Mouse (Mus musculus) gastrocnemius, adult 18-20 months (tissue): ENCODE measurements around the gene Fam173a. TPM values are rescaled to one million over a fixed set of nuclear protein-coding genes. Genes with fewer than 3 reads are reported as not detected.
"Not testable (repeated sequence)": the region's sequence is repeated elsewhere in the genome, so short reads cannot be mapped to it uniquely, and the experiment has no call there.

Experiments
- DNase-seq: peaks from one replicate; pipeline ENCODE4 v3.0.0; 2021; ENCODE audit warnings: low spot score
- total RNA-seq, 2 experiments: library from RNA; stranded (reverse); gene quantifications; 2 replicates each; pipeline ENCODE4 v1.2.3; 2021

The Fam173a gene
- total RNA-seq, 2 experiments from 2014 or later: 42.2 to 46.8 TPM

- DNase-seq: peak; percentile 70
Measured at GRCm38 (mm10) chr17:25828712-25829557, 36.2 kb upstream of the Fam173a start, which contains the start of gene Jmjd8. Gene Jmjd8, plus strand, starts transcription at chr17:25828867.

- no peak for DNase-seq
Measured at GRCm38 (mm10) chr17:25828223-25828594, 35.5 kb upstream of the Fam173a start.

- DNase-seq: no peak
Measured at GRCm38 (mm10) chr17:25827546-25828222, 35.0 kb upstream of the Fam173a start.

GRCm38 (mm10) chr17:25827011-25827410, 34.3 kb upstream of the Fam173a start:
- DNase-seq: no peak

- no peak for DNase-seq
Measured at GRCm38 (mm10) chr17:25825984-25826570, 33.4 kb upstream of the Fam173a start.

GRCm38 (mm10) chr17:25825311-25825710, 32.6 kb upstream of the Fam173a start:
- DNase-seq: no peak

- no peak for DNase-seq
Measured at GRCm38 (mm10) chr17:25824362-25825142, 31.9 kb upstream of the Fam173a start.

GRCm38 (mm10) chr17:25823452-25823851, 30.8 kb upstream of the Fam173a start, which contains the start of gene Wdr24:
Gene Wdr24, plus strand, starts transcription at chr17:25823627.
- peak; percentile 84 for DNase-seq

- DNase-seq: no peak
Measured at GRCm38 (mm10) chr17:25818851-25819780, 26.4 kb upstream of the Fam173a start.

- no peak for DNase-seq
Measured at GRCm38 (mm10) chr17:25817662-25818061, 25.0 kb upstream of the Fam173a start.

- peak; percentile 71 for DNase-seq
Measured at GRCm38 (mm10) chr17:25813471-25813870, 20.8 kb upstream of the Fam173a start.

- DNase-seq: no peak
Measured at GRCm38 (mm10) chr17:25810890-25811289, 18.2 kb upstream of the Fam173a start.

- DNase-seq: no peak
Measured at GRCm38 (mm10) chr17:25809606-25810340, 17.1 kb upstream of the Fam173a start.

- DNase-seq: no peak
Measured at GRCm38 (mm10) chr17:25808789-25809605, 16.3 kb upstream of the Fam173a start, which contains the start of gene Fbxl16. Gene Fbxl16, plus strand, starts transcription at chr17:25809085.

GRCm38 (mm10) chr17:25808028-25808427, 15.3 kb upstream of the Fam173a start:
- no peak for DNase-seq

GRCm38 (mm10) chr17:25807452-25807851, 14.8 kb upstream of the Fam173a start:
- not testable (repeated sequence) for DNase-seq

- DNase-seq: no peak
Measured at GRCm38 (mm10) chr17:25806507-25806906, 13.8 kb upstream of the Fam173a start.

- peak; percentile 27 for DNase-seq
Measured at GRCm38 (mm10) chr17:25802825-25803517, 10.3 kb upstream of the Fam173a start.
